Mouse (Mus musculus): Measurements from ENCODE around the gene Rce1.

Rce1 gene

DNA sequence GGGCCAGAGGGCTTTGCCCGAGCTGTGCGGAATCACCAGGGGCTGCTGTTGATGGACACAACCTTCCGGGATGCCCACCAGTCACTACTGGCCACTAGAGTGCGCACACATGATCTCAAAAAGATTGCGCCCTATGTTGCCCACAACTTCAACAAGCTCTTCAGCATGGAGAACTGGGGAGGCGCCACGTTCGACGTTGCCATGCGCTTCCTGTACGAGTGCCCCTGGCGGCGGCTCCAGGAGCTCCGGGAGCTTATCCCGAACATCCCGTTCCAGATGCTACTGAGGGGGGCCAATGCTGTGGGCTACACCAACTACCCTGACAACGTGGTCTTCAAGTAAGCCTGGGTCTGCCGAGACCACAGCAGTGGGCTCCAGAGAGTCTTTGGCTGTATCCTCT is 7.3 kb downstream of the Rce1 start:
- no peaks in the 10 kb centered on the region for H3K9me3 ChIP-seq (ENCODE audit: low read length)
- TF ChIP-seq NANOG (IDR thresholded peaks at IDR 0.05; ENCODE audit: borderline replicate concordance, low read length) (no peak), CTCF (conservative IDR thresholded peaks at IDR 0.05; ENCODE audit: low read length) (peak; percentile 26)

DNA sequence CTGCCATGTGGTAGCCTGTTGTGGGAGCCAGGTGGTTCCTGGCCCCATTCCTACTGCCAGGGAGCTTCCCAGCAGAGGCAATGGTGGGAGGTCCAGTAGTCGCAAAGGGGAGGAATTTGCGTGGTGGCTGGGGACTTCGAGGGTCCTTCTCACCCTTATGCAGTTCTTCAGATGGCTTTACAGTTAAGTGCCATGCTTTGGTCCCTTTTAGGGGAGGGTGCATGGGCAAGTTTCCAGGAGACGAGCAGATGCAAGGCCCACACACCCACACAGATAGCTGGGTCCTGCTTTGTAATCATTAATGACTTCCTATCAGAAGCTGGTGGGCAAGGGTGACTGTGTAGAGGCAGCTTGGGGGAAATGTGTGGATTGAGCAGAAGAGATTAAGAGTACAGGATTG is 8.9 kb downstream of the Rce1 start:
- Histone ChIP-seq H3K27me3 (ENCODE audit: insufficient read depth, low read length) (peaks cover 38% of the 10 kb centered on the region), H3K4me1 (replicated peaks; ENCODE audit: low read depth, low read length) (peaks cover 70% of the 10 kb centered on the region), H3K4me3 (replicated peaks; ENCODE audit: low read length) (no peak overlapping the region), H3K36me3 (ENCODE audit: insufficient read depth, low read length) (peaks cover 49% of the 10 kb centered on the region), H3K9me3 (ENCODE audit: low read length) (no peaks in the 10 kb centered on the region)
- TF ChIP-seq CTCF (conservative IDR thresholded peaks at IDR 0.05; ENCODE audit: low read length) (no peak), POU5F1 (IDR thresholded peaks at IDR 0.05; ENCODE audit: borderline replicate concordance, low read length) (no peak), NANOG (IDR thresholded peaks at IDR 0.05; ENCODE audit: borderline replicate concordance, low read length) (no peak)

More for the DNA sequence above, 7.3 kb downstream of the Rce1 start:
- Histone ChIP-seq H3K27me3 (ENCODE audit: insufficient read depth, low read length) (peaks cover 38% of the 10 kb centered on the region), H3K36me3 (ENCODE audit: insufficient read depth, low read length) (peaks cover 52% of the 10 kb centered on the region), H3K4me3 (replicated peaks; ENCODE audit: low read length) (0 out of 2 replicates have a peak overlapping the region, but pooled peaks have one; percentile 23), H3K4me1 (replicated peaks; ENCODE audit: low read depth, low read length) (peaks cover 68% of the 10 kb centered on the region)

DNA sequence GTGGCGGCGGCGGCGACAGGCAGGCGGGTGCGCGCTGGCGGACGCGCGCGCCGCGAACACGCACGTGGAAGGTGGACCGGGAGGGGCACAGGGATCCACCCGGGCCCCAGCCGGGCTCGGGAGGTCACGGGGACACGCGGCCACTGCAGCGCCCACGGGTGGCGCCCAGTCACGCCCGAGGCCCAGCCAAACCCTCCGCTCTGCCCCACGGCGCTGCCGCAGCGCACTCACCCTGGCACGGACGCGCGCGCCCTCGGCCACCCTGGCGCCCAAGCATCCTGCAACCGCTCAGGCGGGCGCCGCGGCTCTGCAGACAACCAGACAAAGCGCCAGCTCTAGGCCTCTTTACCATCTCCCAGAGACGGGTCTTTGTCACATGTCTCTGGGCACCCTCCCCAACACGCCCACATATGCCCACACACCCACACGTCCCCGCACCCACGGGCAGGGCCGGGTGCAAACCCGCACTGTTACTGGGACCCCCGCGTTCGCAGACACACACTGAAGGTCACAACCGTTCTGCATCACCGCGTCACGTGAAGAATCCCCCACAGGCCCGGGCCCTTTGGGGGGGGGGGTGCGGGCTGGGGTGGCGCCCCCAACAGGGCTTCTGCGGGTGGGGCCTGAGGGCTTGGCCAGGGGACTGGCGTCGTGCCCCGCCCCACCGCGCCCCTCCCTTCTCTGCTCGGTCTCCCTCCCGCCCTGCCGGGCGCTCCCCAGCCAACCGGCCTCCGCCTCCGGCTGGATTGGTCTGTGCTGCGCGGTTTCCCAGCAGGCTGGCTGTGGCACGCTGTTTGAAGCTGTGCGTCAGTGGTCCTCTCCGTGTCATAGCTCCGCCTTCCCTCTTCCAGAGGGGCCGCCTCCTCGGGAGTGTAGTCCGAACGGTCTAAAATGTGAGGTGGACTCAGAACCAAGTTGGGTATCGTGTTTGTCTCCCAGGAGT is 10.0 kb downstream of the Rce1 start, which contains the start of gene Lrfn4:
TSS of gene Lrfn4 (minus strand) at position 517 of the 943 bp plus-strand sequence.
- TF ChIP-seq NANOG (IDR thresholded peaks at IDR 0.05; ENCODE audit: borderline replicate concordance, low read length), result no peak
- peaks cover 38% of the 10 kb centered on the region for H3K27me3 ChIP-seq (ENCODE audit: insufficient read depth, low read length)
- H3K4me1 ChIP-seq (replicated peaks; ENCODE audit: low read depth, low read length), result peaks cover 67% of the 10 kb centered on the region
- no peaks in the 10 kb centered on the region for H3K9me3 ChIP-seq (ENCODE audit: low read length)
- H3K36me3 ChIP-seq (ENCODE audit: insufficient read depth, low read length), result peaks cover 49% of the 10 kb centered on the region
- H3K4me3 ChIP-seq (replicated peaks; ENCODE audit: low read length), result peak within 1 kb of the TSS; percentile 89

DNA sequence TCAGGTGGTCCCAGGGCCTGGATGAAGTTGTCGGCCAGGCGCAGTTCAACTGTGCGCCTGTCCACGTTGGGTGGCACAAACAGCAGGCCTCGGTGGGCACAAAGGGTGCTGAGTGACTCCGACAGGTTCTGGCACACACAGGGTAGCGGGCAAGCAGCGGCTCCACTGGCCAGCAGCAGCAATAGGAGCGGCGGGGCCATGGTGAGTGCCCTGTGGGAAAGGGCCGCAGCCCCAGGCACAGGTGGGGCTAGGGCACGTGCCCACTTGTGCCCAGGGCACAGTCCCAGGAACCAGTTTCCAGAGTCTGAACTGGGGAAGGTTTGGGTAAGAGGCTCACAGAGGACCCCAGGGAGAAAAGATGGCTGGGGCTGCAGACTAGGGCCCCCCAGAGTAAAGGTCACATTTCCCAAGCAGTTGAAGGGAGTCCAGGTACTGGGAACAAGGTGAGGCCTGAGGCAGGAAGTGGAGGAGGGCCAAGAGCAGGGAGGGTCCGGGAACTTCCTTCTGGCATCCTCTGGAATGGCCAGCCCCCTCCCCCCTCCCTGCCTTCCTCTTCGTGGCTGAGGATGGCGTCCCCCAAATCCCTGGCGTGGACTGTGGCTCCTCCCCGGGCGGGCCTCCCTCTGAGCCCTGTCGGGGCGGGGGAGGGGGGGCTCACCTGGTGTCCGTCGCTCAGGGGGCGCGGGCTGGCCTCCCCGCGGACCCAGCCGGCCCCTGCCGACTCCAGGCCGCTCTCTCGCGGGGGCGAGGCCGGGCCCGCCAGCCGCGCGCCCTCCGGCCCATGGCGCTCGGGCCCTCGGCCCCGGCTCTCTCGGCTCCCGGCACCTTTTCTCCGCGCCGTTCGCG is 10.9 kb downstream of the Rce1 start:
- Histone ChIP-seq H3K36me3 (ENCODE audit: insufficient read depth, low read length) (peaks cover 45% of the 10 kb centered on the region), H3K27me3 (ENCODE audit: insufficient read depth, low read length) (peaks cover 38% of the 10 kb centered on the region), H3K9me3 (ENCODE audit: low read length) (no peaks in the 10 kb centered on the region), H3K4me3 (replicated peaks; ENCODE audit: low read length) (peak overlapping the region; percentile 89), H3K4me1 (replicated peaks; ENCODE audit: low read depth, low read length) (peaks cover 61% of the 10 kb centered on the region)
- TF ChIP-seq POU5F1 (IDR thresholded peaks at IDR 0.05; ENCODE audit: borderline replicate concordance, low read length) (no peak), NANOG (IDR thresholded peaks at IDR 0.05; ENCODE audit: borderline replicate concordance, low read length) (no peak), CTCF (conservative IDR thresholded peaks at IDR 0.05; ENCODE audit: low read length) (no peak)

DNA sequence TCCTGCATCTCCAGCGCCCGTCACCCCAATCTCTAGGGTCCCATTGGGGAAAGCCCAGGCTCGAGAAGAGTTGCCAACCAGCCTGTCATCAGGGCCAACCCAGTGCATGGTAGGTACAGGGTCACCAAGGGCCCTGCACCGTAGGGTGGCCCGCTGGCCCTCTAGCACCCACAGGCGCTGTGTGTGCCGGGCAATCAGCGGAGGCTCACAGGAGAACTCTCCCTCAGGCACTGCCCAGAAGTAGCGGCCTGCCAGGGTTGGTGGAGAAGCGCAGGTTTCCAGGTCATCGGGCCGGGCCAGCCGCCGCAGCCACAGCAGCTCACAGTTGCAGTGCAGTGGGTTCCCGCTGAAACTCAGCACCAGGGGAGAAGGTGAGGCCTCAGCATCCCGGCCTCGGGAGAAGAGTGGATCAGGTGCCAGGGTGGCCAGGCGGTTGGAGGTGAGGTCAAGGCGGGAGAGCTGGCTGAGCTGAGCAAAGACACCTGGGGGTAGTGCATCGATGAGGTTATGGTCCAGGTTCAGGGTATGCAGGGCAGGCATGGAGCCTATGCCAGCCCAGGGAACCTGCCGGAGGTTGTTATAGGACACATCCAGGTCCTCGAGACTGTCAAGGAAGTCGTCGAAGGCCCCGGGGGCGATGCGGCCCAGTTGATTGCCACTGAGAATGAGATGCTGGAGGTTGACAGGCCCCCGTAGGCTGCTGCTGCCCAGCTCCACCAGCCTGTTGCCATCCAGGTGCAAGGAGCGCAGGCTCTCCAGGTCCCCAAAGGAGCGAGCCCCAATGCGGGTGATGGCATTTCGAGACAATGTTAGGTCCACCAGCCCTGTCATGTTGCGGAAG is 11.8 kb downstream of the Rce1 start:
- Histone ChIP-seq H3K4me3 (replicated peaks; ENCODE audit: low read length) (peak overlapping the region; percentile 89), H3K36me3 (ENCODE audit: insufficient read depth, low read length) (peaks cover 41% of the 10 kb centered on the region), H3K4me1 (replicated peaks; ENCODE audit: low read depth, low read length) (peaks cover 57% of the 10 kb centered on the region), H3K27me3 (ENCODE audit: insufficient read depth, low read length) (peaks cover 36% of the 10 kb centered on the region), H3K9me3 (ENCODE audit: low read length) (no peaks in the 10 kb centered on the region)
- TF ChIP-seq POU5F1 (IDR thresholded peaks at IDR 0.05; ENCODE audit: borderline replicate concordance, low read length) (no peak), NANOG (IDR thresholded peaks at IDR 0.05; ENCODE audit: borderline replicate concordance, low read length) (no peak), CTCF (conservative IDR thresholded peaks at IDR 0.05; ENCODE audit: low read length) (no peak)

DNA sequence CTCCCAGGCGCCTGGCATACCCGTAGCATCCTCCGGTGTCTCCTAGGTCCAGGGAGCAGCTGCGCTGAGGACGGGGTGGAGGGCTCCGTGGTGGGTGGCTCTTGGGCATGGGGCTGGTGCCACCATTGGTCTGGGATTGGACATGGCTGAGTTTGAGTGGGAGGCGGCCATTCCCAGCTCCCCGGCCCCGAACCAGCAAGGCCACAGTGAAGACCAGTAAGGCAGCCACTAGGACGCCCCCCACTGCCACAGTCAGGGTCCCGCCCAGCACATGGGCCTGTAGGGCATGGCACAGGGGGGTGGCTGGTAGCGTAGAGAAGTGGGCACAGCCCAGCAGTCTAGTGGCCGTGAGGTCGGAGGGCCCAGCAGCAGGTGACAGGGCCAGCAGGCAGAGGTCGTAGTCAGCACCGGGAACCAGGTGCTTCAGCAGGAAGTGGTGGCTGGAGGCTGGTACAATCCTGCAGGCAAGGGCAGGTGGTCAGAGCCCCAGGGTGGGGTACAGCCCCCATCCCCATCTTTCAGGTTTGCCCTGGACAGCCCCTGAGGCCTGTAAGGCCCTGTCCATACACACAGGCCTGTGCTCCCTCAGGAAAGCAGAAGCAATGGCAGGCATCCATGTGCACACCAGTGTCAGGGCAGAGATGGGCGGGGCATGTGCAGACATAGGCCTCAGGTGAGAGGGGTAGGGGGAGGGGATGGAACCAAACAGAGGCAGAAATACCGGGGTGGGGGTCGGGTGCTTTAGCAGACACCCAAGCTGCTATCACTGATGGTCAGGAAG is 13.1 kb downstream of the Rce1 start:
- no peaks in the 10 kb centered on the region for H3K9me3 ChIP-seq (ENCODE audit: low read length)
- peaks cover 41% of the 10 kb centered on the region for H3K36me3 ChIP-seq (ENCODE audit: insufficient read depth, low read length)
- peaks cover 46% of the 10 kb centered on the region for H3K4me1 ChIP-seq (replicated peaks; ENCODE audit: low read depth, low read length)
- TF ChIP-seq NANOG (IDR thresholded peaks at IDR 0.05; ENCODE audit: borderline replicate concordance, low read length) (no peak), CTCF (conservative IDR thresholded peaks at IDR 0.05; ENCODE audit: low read length) (no peak), POU5F1 (IDR thresholded peaks at IDR 0.05; ENCODE audit: borderline replicate concordance, low read length) (no peak)
- peaks cover 25% of the 10 kb centered on the region for H3K27me3 ChIP-seq (ENCODE audit: insufficient read depth, low read length)
- peak overlapping the region; percentile 89 for H3K4me3 ChIP-seq (replicated peaks; ENCODE audit: low read length)

DNA sequence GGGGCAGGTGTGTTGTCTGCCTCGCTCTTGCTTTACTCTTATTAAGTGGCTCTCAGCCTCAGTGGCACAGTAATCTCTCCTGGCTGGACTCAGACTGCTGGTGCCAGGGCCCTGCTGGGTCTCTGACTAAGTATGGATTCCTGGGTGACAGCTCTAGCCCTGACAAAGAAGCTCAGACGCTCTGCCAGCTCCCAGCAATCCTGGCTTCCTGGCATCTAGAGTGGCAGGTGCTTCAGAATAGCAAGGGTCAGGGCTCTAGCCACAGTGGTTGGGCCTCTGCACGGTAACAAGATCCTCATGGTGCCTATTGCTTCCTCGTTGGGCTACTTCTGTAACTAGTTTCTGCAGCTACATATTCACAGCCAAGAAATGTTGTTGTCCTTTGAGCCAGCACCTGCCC is 15.3 kb downstream of the Rce1 start:
- H3K36me3 ChIP-seq (ENCODE audit: insufficient read depth, low read length), result peaks cover 41% of the 10 kb centered on the region
- H3K9me3 ChIP-seq (ENCODE audit: low read length), result no peaks in the 10 kb centered on the region
- H3K27me3 ChIP-seq (ENCODE audit: insufficient read depth, low read length), result peaks cover 14% of the 10 kb centered on the region
- H3K4me1 ChIP-seq (replicated peaks; ENCODE audit: low read depth, low read length), result peaks cover 35% of the 10 kb centered on the region
- TF ChIP-seq POU5F1 (IDR thresholded peaks at IDR 0.05; ENCODE audit: borderline replicate concordance, low read length), result no peak
- no peak for TF ChIP-seq CTCF (conservative IDR thresholded peaks at IDR 0.05; ENCODE audit: low read length)
- no peak for TF ChIP-seq NANOG (IDR thresholded peaks at IDR 0.05; ENCODE audit: borderline replicate concordance, low read length)
- H3K4me3 ChIP-seq (replicated peaks; ENCODE audit: low read length), result no peak overlapping the region

Data from E14TG2a.4 (cell line).